Mouse (Mus musculus) CH12.LX (cell line): ENCODE measurements at regions not wholly inside any gene's neighbourhood (a gene's known extent, or its start where the extent isn't known, plus 50 kb on each side); places are given as distances from the start of the nearest gene placed in this dataset.

Source experiments
- DNase-seq: peaks from one replicate; pipeline ENCODE4 v3.0.0-alpha.2; 2013; ENCODE audit errors: extremely low read depth
- H3K27ac ChIP-seq: 2 replicates; pipeline ENCODE4 v1.5.1; 2012; ENCODE audit warnings: low read depth, mild to moderate bottlenecking, control low read depth, moderate library complexity; ENCODE audit not compliant: insufficient read depth
- H3K27me3 ChIP-seq: replicated peaks from 2 replicates; pipeline ENCODE3; 2012; ENCODE audit warnings: inconsistent platforms
- H3K36me3 ChIP-seq, 2 experiments: replicated peaks in 1 of 2; 2 replicates each; pipeline versions ENCODE3 to v1.6.1; 2012; ENCODE audit warnings: inconsistent platforms in 1 of 2, low read length in 1 of 2, mild to moderate bottlenecking in 1 of 2, mixed read lengths in 1 of 2, moderate library complexity in 1 of 2; ENCODE audit not compliant: control insufficient read depth in 1 of 2, insufficient read depth in 1 of 2
- H3K4me1 ChIP-seq, 2 experiments: 2 replicates each; pipeline ENCODE4 v1.6.1; 2012; ENCODE audit warnings: inconsistent platforms in 1 of 2, moderate library complexity in 1 of 2; ENCODE audit not compliant: insufficient read depth in 2 of 2, control insufficient read depth in 1 of 2
- H3K4me2 ChIP-seq: 2 replicates; pipeline ENCODE4 v1.6.1; 2012; ENCODE audit warnings: low read depth, mild to moderate bottlenecking, control low read depth; ENCODE audit not compliant: poor library complexity, insufficient read depth, severe bottlenecking
- H3K4me3 ChIP-seq, 3 experiments: fragments of 150-350 bp in 1 of 3; sonication (generic) in 1 of 3; replicated peaks in 1 of 3; 2 replicates each; pipeline versions ENCODE3 to v1.5.1; 2011 to 2012; ENCODE audit warnings: low read depth in 2 of 3, low read length in 2 of 3, mild to moderate bottlenecking in 2 of 3, moderate library complexity in 2 of 3, control low read depth in 1 of 3, improper control_type of control experiment in 1 of 3, inconsistent platforms in 1 of 3, mixed read lengths in 1 of 3; ENCODE audit not compliant: poor library complexity in 1 of 3
- H3K79me2 ChIP-seq: replicated peaks from 2 replicates; pipeline ENCODE4 v1.6.1; 2012; ENCODE audit warnings: mild to moderate bottlenecking, moderate library complexity; ENCODE audit not compliant: control insufficient read depth, poor library complexity, insufficient read depth, severe bottlenecking; ENCODE audit errors: extremely low read depth
- H3K9ac ChIP-seq: 2 replicates; pipeline ENCODE4 v1.6.1; 2012; ENCODE audit warnings: low read depth, mild to moderate bottlenecking, control low read depth, moderate library complexity; ENCODE audit not compliant: insufficient read depth
- H3K9me3 ChIP-seq: replicated peaks from 2 replicates; pipeline ENCODE3; 2012; ENCODE audit warnings: low read length, inconsistent platforms, mixed read lengths
- BHLHE40 ChIP-seq: IDR thresholded peaks from 2 replicates; pipeline ENCODE4 v1.6.1; 2011; ENCODE audit warnings: mild to moderate bottlenecking, low read depth, low read length, improper control_type of control experiment
- CHD2 ChIP-seq: IDR thresholded peaks from 2 replicates; pipeline ENCODE4 v1.6.1; 2011; ENCODE audit warnings: low read length, improper control_type of control experiment
- E2F4 ChIP-seq: IDR thresholded peaks from 2 replicates; pipeline ENCODE4 v1.6.1; 2011; ENCODE audit warnings: low read depth, low read length, improper control_type of control experiment; ENCODE audit not compliant: insufficient replicate concordance
- ELF1 ChIP-seq: IDR thresholded peaks from 2 replicates; pipeline ENCODE4 v1.6.1; 2014; ENCODE audit warnings: low read depth, mild to moderate bottlenecking, inconsistent platforms, low read length, improper control_type of control experiment
- EP300 ChIP-seq: IDR thresholded peaks from 2 replicates; pipeline ENCODE4 v1.6.1; 2011; ENCODE audit warnings: low read length, improper control_type of control experiment
- ETS1 ChIP-seq: conservative IDR thresholded peaks from 2 replicates; pipeline ENCODE4 v1.6.1; 2012; ENCODE audit warnings: low read depth, mild to moderate bottlenecking, inconsistent platforms, low read length, improper control_type of control experiment, moderate library complexity
- GABPA ChIP-seq: IDR thresholded peaks from 2 replicates; pipeline ENCODE4 v1.6.1; 2012; ENCODE audit warnings: low read depth, low read length, improper control_type of control experiment, inconsistent platforms; ENCODE audit not compliant: insufficient replicate concordance
- HCFC1 ChIP-seq: IDR thresholded peaks from 2 replicates; pipeline ENCODE4 v1.6.1; 2012; ENCODE audit warnings: low read depth, mild to moderate bottlenecking, inconsistent platforms, low read length, improper control_type of control experiment
- JUN ChIP-seq: IDR thresholded peaks from 2 replicates; pipeline ENCODE4 v1.6.1; 2011; ENCODE audit warnings: low read depth, mild to moderate bottlenecking, low read length, improper control_type of control experiment, moderate library complexity; ENCODE audit not compliant: insufficient read depth
- JUND ChIP-seq: conservative IDR thresholded peaks from 2 replicates; pipeline ENCODE4 v1.6.1; 2011; ENCODE audit warnings: low read depth, low read length, improper control_type of control experiment
- MAFK ChIP-seq: IDR thresholded peaks from 2 replicates; pipeline ENCODE4 v1.6.1; 2011; ENCODE audit warnings: low read length, improper control_type of control experiment; ENCODE audit not compliant: insufficient replicate concordance
- MAX ChIP-seq: IDR thresholded peaks from 2 replicates; pipeline ENCODE4 v1.6.1; 2011; ENCODE audit warnings: low read length, improper control_type of control experiment
- MXI1 ChIP-seq: IDR thresholded peaks from 2 replicates; pipeline ENCODE4 v1.6.1; 2011; ENCODE audit warnings: mild to moderate bottlenecking, low read depth, low read length, improper control_type of control experiment
- NELFE ChIP-seq: IDR thresholded peaks from 2 replicates; pipeline ENCODE4 v1.6.1; 2011; ENCODE audit warnings: low read depth, low read length, improper control_type of control experiment
- PAX5 ChIP-seq: IDR thresholded peaks from 2 replicates; pipeline ENCODE4 v1.6.1; 2012; ENCODE audit warnings: low read length, inconsistent platforms, mixed read lengths
- RAD21 ChIP-seq: IDR thresholded peaks from 2 replicates; pipeline ENCODE4 v1.6.1; 2011; ENCODE audit warnings: low read depth, mild to moderate bottlenecking, low read length, improper control_type of control experiment, moderate library complexity
- SMC3 ChIP-seq: IDR thresholded peaks from 2 replicates; pipeline ENCODE4 v1.6.1; 2011; ENCODE audit warnings: low read depth, low read length, improper control_type of control experiment
- UBTF ChIP-seq: IDR thresholded peaks from 2 replicates; pipeline ENCODE4 v1.6.1; 2012; ENCODE audit warnings: low read depth, mild to moderate bottlenecking, inconsistent platforms, low read length, improper control_type of control experiment, moderate library complexity
- ZC3H11A ChIP-seq: IDR thresholded peaks from 2 replicates; pipeline ENCODE4 v1.6.1; 2012; ENCODE audit warnings: low read depth, mild to moderate bottlenecking, inconsistent platforms, low read length, improper control_type of control experiment
- ZKSCAN1 ChIP-seq: IDR thresholded peaks from 2 replicates; pipeline ENCODE4 v1.6.1; 2012; ENCODE audit warnings: low read depth, inconsistent platforms, low read length, improper control_type of control experiment, borderline replicate concordance
- dilution Hi-C: fragments of 300-500 bp; cut with MboI; formaldehyde crosslinking; loops from 2 replicates; pipeline ENCODE4 v1.14.3; 2020; ENCODE audit warnings: low sequenced_read_pairs; ENCODE audit not compliant: extremely low pct_unique_long_range_greater_than_20kb, extremely low pct_ligation_motif_present
- in situ Hi-C: fragments of 300-500 bp; cut with MboI; formaldehyde crosslinking; loops from 3 replicates; pipeline ENCODE4 v1.14.3; 2019; ENCODE audit warnings: low sequenced_read_pairs, low pct_ligation_motif_present, low pct_unique_long_range_greater_than_20kb, mixed read lengths

DNA sequence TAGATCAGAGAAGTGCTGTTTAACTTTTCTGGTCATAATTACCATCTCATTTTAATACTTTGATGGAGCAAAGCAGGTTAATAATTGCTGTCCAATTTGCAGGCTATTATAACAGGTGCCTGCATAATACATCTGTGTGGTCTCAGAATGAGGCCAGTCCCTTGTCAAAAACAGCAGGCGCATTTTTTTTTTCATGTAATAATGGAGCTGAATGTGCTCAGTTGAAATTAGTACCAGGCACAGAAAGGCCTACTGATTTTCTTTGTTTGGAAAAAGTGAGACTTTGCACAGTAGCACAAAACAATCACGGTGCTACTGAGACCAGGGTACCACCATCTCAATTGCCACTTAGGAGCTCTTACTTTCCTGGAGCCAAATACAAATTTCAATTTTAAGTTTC is 311.3 kb upstream of the Emcn start:
- dilution Hi-C loops (no loop called here), in situ Hi-C loops (no loop called here)
- H3K9ac ChIP-seq: no peak overlapping the region
- H3K4me3 ChIP-seq: no peak overlapping the region
- no peaks in the 10 kb centered on the region for H3K27me3 ChIP-seq
- H3K79me2 ChIP-seq: no peaks in the 10 kb centered on the region
- no peak overlapping the region for H3K27ac ChIP-seq
- no peak overlapping the region for H3K4me2 ChIP-seq
- no peak for DNase-seq
- H3K36me3 ChIP-seq: no peaks in the 10 kb centered on the region
- no peaks in the 10 kb centered on the region for H3K9me3 ChIP-seq
- TF ChIP-seq ZKSCAN1: no peak
- TF ChIP-seq HCFC1: no peak
- no peak for TF ChIP-seq MAX
- TF ChIP-seq ZC3H11A: no peak
- TF ChIP-seq ETS1: no peak
- no peak for TF ChIP-seq JUN
- no peak for TF ChIP-seq BHLHE40
- no peak for TF ChIP-seq ELF1
- TF ChIP-seq MXI1: no peak
- no peak for TF ChIP-seq SMC3
- TF ChIP-seq MAFK: no peak
- TF ChIP-seq EP300: no peak
- TF ChIP-seq UBTF: no peak
- no peak for TF ChIP-seq PAX5
- TF ChIP-seq RAD21: no peak
- no peak for TF ChIP-seq NELFE
- no peak for TF ChIP-seq E2F4
- no peak for TF ChIP-seq GABPA
- TF ChIP-seq, all 38 proteins: peak for 0
- peaks cover 0 to 2% of the 10 kb centered on the region in 2 experiments; a peak in 1 of 4 replicates for H3K4me1 ChIP-seq

DNA sequence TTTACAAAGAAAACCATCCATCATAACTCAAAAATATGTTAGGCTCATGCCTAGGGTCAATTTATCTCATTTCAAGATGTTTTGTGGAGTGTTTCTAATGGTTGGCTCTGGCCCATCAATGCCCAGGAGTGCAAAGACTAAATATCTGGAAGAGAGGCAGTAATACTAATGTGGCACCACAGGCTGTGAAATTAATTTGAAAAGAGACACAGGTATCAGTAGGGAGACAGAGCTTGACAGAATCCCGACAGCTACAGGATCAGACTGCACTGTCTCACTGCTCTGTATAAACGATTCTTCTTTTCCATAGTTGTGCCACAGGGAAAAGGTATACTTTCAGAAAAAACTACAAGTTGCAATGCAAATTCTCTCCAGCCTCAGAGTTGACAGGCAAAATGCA is 308.1 kb upstream of the Emcn start:
- Histone ChIP-seq H3K4me3 (no peak overlapping the region), H3K9ac (no peak overlapping the region), H3K27ac (no peak overlapping the region), H3K79me2 (no peaks in the 10 kb centered on the region), H3K36me3 (no peaks in the 10 kb centered on the region), H3K4me2 (no peak overlapping the region), H3K27me3 (no peaks in the 10 kb centered on the region), H3K9me3 (no peaks in the 10 kb centered on the region)
- DNase-seq: no peak
- in situ Hi-C loops (no loop called here), dilution Hi-C loops (no loop called here)
- TF ChIP-seq JUND (no peak), CHD2 (no peak), PAX5 (no peak)
- TF ChIP-seq, all 38 proteins: peak for 0
- no peaks in the 10 kb centered on the region for H3K4me1 ChIP-seq
